Mouse (Mus musculus) spleen, postnatal 36 days (tissue): ENCODE results near the gene Nox4.
"Not testable (repeated sequence)": the region's sequence is repeated elsewhere in the genome, so short reads cannot be mapped to it uniquely, and the experiment has no call there.

Experiments
- DNase-seq, 2 experiments: peaks; one replicate each; pipeline ENCODE4 v3.0.0; 2022; ENCODE audit warnings: low spot score in 2 of 2, mixed read lengths in 1 of 2

Gene Nox4

GRCm38 (mm10) chr7:87371316-87371715 is 125.4 kb downstream of the Nox4 start:
- DNase-seq = no peak

GRCm38 (mm10) chr7:87374322-87374721 is 128.4 kb downstream of the Nox4 start:
- DNase-seq = no peak

DNA sequence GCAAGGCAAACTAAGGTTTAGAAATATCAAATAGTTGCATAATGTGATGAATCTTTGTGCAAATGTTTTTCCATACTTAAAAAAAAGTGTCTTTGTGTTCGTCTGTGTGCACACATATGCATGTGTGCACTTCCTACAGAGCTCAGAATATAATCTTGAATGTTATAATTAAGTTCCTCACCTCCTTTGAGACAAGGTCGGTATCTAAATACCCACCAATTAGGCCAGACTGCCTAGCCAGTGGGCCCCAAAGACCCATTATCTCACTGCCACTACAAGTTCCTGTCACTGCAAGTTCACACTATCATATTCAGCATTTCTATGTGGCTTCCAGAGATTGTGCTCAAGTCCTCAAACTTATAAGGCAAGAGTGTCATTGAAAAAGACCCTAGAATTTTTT is 129.0 kb downstream of the Nox4 start:
- no peak for DNase-seq

DNA sequence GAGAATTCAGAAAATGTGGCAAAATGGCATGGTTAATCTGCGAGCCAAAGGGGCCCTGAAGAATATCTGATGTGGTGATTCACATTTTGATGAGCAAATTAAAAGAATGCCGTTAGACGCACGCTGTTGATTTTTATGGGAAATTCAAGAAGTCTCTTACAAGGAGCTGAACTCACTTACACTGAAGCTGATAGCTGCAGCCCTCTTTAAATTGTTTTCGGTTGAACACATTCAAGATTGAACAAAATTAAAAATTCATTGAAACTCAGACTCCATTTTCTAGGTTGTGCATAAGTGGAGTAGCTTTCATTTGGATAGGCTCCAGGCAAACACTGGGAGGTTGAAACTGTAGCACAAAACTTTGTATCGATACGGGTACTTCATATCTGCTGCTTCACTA is 151.1 kb downstream of the Nox4 start:
- DNase-seq = no peak

DNA sequence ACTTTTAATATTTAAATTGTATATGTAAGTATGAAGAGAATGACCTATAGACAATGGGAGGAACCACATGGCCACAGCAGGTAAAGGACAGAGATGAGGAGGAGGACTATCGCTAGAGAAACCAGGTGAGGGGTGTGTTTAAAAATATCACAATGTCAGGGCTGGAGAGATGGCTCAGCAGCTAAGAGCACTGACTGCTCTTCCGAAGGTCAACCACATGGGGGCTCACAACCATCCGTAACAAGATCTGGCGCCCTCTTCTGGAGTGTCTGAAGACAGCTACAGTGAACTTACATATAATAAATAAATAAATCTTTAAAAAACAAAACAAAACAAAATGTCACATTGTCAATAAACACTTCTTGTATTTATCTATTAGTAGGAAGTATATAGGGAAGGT is 165.5 kb downstream of the Nox4 start:
- DNase-seq = not testable (repeated sequence)

- no peak for DNase-seq
These were observed 167.4 kb downstream of the Nox4 start for GRCm38 (mm10) chr7:87413271-87413670.
